Mouse (Mus musculus): ENCODE data around the gene Gm5244.

- no peak for TF ChIP-seq TAL1 (conservative IDR thresholded peaks at IDR 0.05; ENCODE audit: low read depth, low read length)
- TF ChIP-seq CTCF (IDR thresholded peaks at IDR 0.05; ENCODE audit: low read depth, low read length), result no peak
Observed at GRCm38 (mm10) chr19:12838507-12838906, 8.0 kb upstream of the Gm5244 start.
